Mouse (Mus musculus) liver, embryonic 12.5 days (tissue): ENCODE results near the gene Clba1. TPM values are rescaled to one million over a fixed set of nuclear protein-coding genes. Genes with fewer than 3 reads are reported as not detected.
"Not testable (repeated sequence)": the region's sequence is repeated elsewhere in the genome, so short reads cannot be mapped to it uniquely, and the experiment has no call there.

Experiments
- ATAC-seq: fragments of 200-750 bp; cut with Nextera tagmentation; 2 replicates; pipeline ENCODE4 v1.8.0; 2017; ENCODE audit warnings: moderate number of reproducible peaks, mild to moderate bottlenecking, moderate library complexity
- H3K27ac ChIP-seq: fragments of 300-500 bp; sonication (generic); 2 replicates; pipeline ENCODE4 v1.5.1; 2016; ENCODE audit warnings: mild to moderate bottlenecking
- H3K27me3 ChIP-seq: fragments of 300-500 bp; sonication (generic); replicated peaks from 2 replicates; pipeline ENCODE4 v1.6.1; 2016; ENCODE audit warnings: mild to moderate bottlenecking, moderate library complexity
- H3K36me3 ChIP-seq: fragments of 300-500 bp; sonication (generic); 2 replicates; pipeline ENCODE4 v1.6.1; 2016; ENCODE audit warnings: mild to moderate bottlenecking, moderate library complexity
- H3K4me1 ChIP-seq: fragments of 300-500 bp; sonication (generic); 2 replicates; pipeline ENCODE4 v1.6.1; 2016
- H3K4me2 ChIP-seq: fragments of 300-500 bp; sonication (generic); 2 replicates; pipeline ENCODE4 v1.6.1; 2016; ENCODE audit warnings: mild to moderate bottlenecking, moderate library complexity
- H3K4me3 ChIP-seq: fragments of 300-500 bp; sonication (generic); 2 replicates; pipeline ENCODE4 v1.5.1; 2016; ENCODE audit warnings: mild to moderate bottlenecking, moderate library complexity
- H3K9ac ChIP-seq: fragments of 300-500 bp; sonication (generic); 2 replicates; pipeline ENCODE4 v1.6.1; 2016; ENCODE audit warnings: mild to moderate bottlenecking, moderate library complexity
- H3K9me3 ChIP-seq: fragments of 300-500 bp; sonication (generic); replicated peaks from 2 replicates; pipeline ENCODE4 v1.6.1; 2016; ENCODE audit warnings: mild to moderate bottlenecking, moderate library complexity
- WGBS: fragments of 180-500 bp; shearing (Covaris S2); methylation state at CpG from one replicate; pipeline ENCODE4 v1.1.7; 2016; ENCODE audit not compliant: insufficient replicate concordance; 5-methylcytosine and 5-hydroxymethylcytosine counted together
- polyA plus RNA-seq: library from polyadenylated mRNA; unstranded; fragments of >200 nt; fragmentation: Nextera tagmentation; extraction: Ambion mirVana; gene quantifications from 2 replicates; pipeline ENCODE4 v1.2.1, GENCODE M21; 2016

Gene Clba1
- polyA plus RNA-seq, 1 experiment from 2014 or later: 1.2 TPM

DNA sequence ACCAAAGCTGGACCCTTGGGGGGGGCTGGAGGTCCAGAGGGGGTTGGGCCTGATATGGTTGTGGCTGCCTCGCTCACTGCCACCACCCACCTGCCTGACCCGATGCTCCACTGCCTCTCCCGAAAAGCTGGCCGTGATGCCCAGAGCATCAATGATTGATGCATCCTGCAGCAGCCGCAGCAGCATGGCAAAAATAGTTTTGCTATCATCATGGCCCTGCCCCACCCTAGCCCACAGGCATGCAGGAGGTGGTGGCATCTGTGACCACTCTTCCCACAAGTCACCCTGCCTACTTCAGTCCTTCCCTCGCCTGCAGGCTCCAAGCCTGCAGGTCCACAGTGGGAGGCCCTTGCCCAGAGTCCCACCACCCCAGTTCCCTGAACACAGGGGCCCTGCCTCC, 2.7 kb upstream of the Clba1 start:
- Histone ChIP-seq H3K27me3 (peaks cover 99% of the 10 kb centered on the region), H3K9me3 (no peaks in the 10 kb centered on the region), H3K4me1 (peaks cover 27% of the 10 kb centered on the region), H3K36me3 (no peaks in the 10 kb centered on the region), H3K9ac (no peak overlapping the region), H3K4me2 (no peak overlapping the region), H3K4me3 (no peak overlapping the region), H3K27ac (no peak overlapping the region)
- ATAC-seq: no peak
- 41% methylated on average over 6 of the region's 6 CpGs for WGBS

- 73% methylated on average over 4 of the region's 4 CpGs for WGBS
- Histone ChIP-seq H3K9me3 (no peaks in the 10 kb centered on the region), H3K9ac (no peak overlapping the region), H3K36me3 (no peaks in the 10 kb centered on the region), H3K4me1 (peaks cover 20% of the 10 kb centered on the region), H3K27ac (no peak overlapping the region), H3K4me3 (no peak overlapping the region), H3K4me2 (no peak overlapping the region), H3K27me3 (peaks cover 87% of the 10 kb centered on the region)
- no peak for ATAC-seq
Measured at GRCm38 (mm10) chr12:112807796-112808195, 941 bp upstream of the Clba1 start.

DNA sequence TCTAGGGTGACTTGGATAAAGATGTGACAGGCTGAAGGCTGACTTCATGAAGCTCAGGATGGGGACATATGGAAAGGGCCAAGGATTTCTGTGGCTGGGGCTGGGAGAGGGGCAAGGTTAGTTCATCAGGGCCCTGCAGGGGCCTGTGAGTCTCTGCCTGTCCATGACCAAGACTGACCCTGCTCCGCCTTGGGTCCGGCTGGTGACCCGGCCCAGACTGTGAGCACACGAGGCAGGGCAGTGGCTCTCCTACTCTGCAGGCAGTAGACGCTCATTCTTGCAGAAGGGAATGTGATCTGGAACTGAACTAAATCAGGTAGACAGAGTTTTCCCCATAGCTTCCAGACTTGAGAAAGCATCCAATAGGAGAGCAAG, 538 bp upstream of the Clba1 start:
- H3K36me3 ChIP-seq: no peaks in the 10 kb centered on the region
- ATAC-seq: peak; percentile 1; the same call in 1 of the 2 replicates
- peak overlapping the region; percentile 89 for H3K4me2 ChIP-seq
- no peak overlapping the region for H3K27ac ChIP-seq
- H3K27me3 ChIP-seq: peaks cover 83% of the 10 kb centered on the region
- 68% methylated on average over 5 of the region's 5 CpGs for WGBS
- H3K4me3 ChIP-seq: peak overlapping the region; percentile 62
- no peak overlapping the region for H3K9ac ChIP-seq
- no peaks in the 10 kb centered on the region for H3K9me3 ChIP-seq
- H3K4me1 ChIP-seq: peaks cover 20% of the 10 kb centered on the region

- H3K27ac ChIP-seq: no peak overlapping the region
- peak overlapping the region; percentile 62 for H3K4me3 ChIP-seq
- H3K9ac ChIP-seq: peak overlapping the region; percentile 61; the same call in 1 of the 2 replicates
- ATAC-seq: no peak
- peaks cover 20% of the 10 kb centered on the region for H3K4me1 ChIP-seq
- no peaks in the 10 kb centered on the region for H3K9me3 ChIP-seq
- H3K36me3 ChIP-seq: no peaks in the 10 kb centered on the region
- H3K4me2 ChIP-seq: peak overlapping the region; percentile 89
- peaks cover 68% of the 10 kb centered on the region for H3K27me3 ChIP-seq
- 16% methylated on average over 8 of the region's 8 CpGs for WGBS
Measured at GRCm38 (mm10) chr12:112809641-112810040, 904 bp downstream of the Clba1 start.

- Histone ChIP-seq H3K4me3 (0 out of 2 replicates have a peak overlapping the region, but pooled peaks have one; percentile 62), H3K4me1 (peaks cover 20% of the 10 kb centered on the region)
- 57% methylated on average over 19 of the region's 19 CpGs for WGBS
Measured at GRCm38 (mm10) chr12:112810092-112810885, 1.6 kb downstream of the Clba1 start.

DNA sequence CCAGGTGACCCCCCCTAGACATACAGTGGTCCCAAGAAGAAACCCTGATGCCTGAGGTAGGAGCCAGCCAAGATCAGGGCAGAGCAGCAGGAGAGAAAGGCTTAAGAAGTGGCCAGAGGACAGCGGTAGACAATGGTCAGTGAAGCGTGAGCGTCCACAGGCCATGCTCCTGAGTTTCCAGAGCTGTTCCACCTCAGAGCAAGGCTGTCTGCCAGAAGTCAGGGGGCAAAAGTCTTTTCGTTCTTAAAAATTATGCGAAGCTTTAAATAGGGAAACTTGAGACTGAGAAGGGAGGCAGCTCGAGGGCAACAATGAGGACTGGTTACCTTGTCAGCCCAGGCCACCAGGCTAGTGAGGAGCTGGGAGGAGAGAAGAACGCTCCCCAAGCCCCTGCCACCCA, 4.6 kb downstream of the Clba1 start:
- WGBS: 85% methylated on average over 7 of the region's 7 CpGs
- ATAC-seq: no peak
- H3K4me2 ChIP-seq: no peak overlapping the region
- H3K27ac ChIP-seq: no peak overlapping the region
- no peak overlapping the region for H3K4me3 ChIP-seq
- peaks cover 36% of the 10 kb centered on the region for H3K36me3 ChIP-seq
- H3K9ac ChIP-seq: no peak overlapping the region
- H3K4me1 ChIP-seq: peaks cover 18% of the 10 kb centered on the region
- peaks cover 32% of the 10 kb centered on the region for H3K27me3 ChIP-seq
- H3K9me3 ChIP-seq: no peaks in the 10 kb centered on the region

More at GRCm38 (mm10) chr12:112810092-112810885, 1.6 kb downstream of the Clba1 start:
- H3K9me3 ChIP-seq: no peaks in the 10 kb centered on the region
- no peak overlapping the region for H3K9ac ChIP-seq
- no peak overlapping the region for H3K27ac ChIP-seq
- no peak for ATAC-seq
- peak overlapping the region; percentile 89 for H3K4me2 ChIP-seq
- peaks cover 62% of the 10 kb centered on the region for H3K27me3 ChIP-seq
- peaks cover 5% of the 10 kb centered on the region for H3K36me3 ChIP-seq

GRCm38 (mm10) chr12:112814682-112815470, 6.1 kb downstream of the Clba1 start:
- Histone ChIP-seq H3K4me2 (no peak overlapping the region), H3K27me3 (peaks cover 17% of the 10 kb centered on the region), H3K4me3 (no peak overlapping the region), H3K27ac (no peak overlapping the region), H3K9ac (no peak overlapping the region), H3K9me3 (no peaks in the 10 kb centered on the region), H3K36me3 (peaks cover 51% of the 10 kb centered on the region), H3K4me1 (peaks cover 3% of the 10 kb centered on the region)
- ATAC-seq: no peak
- WGBS: 78% methylated on average over 14 of the region's 14 CpGs

- 57% methylated on average over 4 of the region's 4 CpGs for WGBS
- peaks cover 9% of the 10 kb centered on the region for H3K4me1 ChIP-seq
- H3K36me3 ChIP-seq: peaks cover 65% of the 10 kb centered on the region
- H3K27me3 ChIP-seq: peaks cover 3% of the 10 kb centered on the region
- no peak for ATAC-seq
- no peak overlapping the region for H3K4me2 ChIP-seq
- no peaks in the 10 kb centered on the region for H3K9me3 ChIP-seq
- no peak overlapping the region for H3K4me3 ChIP-seq
- no peak overlapping the region for H3K9ac ChIP-seq
- no peak overlapping the region for H3K27ac ChIP-seq
Measured at GRCm38 (mm10) chr12:112816294-112816693, 7.6 kb downstream of the Clba1 start.

DNA sequence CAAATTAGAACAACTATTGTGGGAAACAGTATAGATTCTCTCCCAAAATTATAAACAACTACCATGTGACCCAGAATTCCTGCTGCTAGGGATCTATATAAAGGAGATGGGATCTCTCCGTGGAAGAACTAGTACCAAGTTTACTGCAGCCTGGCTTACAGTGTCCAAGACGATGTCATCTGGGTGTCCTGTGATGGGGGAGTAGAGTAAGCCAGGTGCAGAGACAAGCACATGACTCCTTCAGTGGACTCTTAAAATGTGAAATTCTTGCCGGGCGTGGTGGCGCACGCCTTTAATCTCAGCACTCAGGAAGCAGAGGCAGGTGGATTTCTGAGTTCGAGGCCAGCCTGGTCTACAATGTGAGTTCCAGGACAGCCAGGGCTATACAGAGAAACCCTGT, 8.1 kb downstream of the Clba1 start:
- not testable (repeated sequence) for ATAC-seq, H3K27ac ChIP-seq, H3K4me2 ChIP-seq, H3K27me3 ChIP-seq, H3K4me3 ChIP-seq, H3K9ac ChIP-seq, H3K9me3 ChIP-seq
- Histone ChIP-seq H3K36me3 (peaks cover 71% of the 10 kb centered on the region), H3K4me1 (peaks cover 15% of the 10 kb centered on the region)
- 76% methylated on average over 7 of the region's 7 CpGs for WGBS

GRCm38 (mm10) chr12:112819057-112819662, 10.4 kb downstream of the Clba1 start:
- H3K9ac ChIP-seq: no peak overlapping the region
- H3K4me2 ChIP-seq: no peak overlapping the region
- no peaks in the 10 kb centered on the region for H3K27me3 ChIP-seq
- ATAC-seq: no peak
- 87% methylated on average over 8 of the region's 8 CpGs for WGBS
- H3K9me3 ChIP-seq: no peaks in the 10 kb centered on the region
- H3K27ac ChIP-seq: no peak overlapping the region
- H3K36me3 ChIP-seq: peaks cover 92% of the 10 kb centered on the region
- H3K4me1 ChIP-seq: peaks cover 38% of the 10 kb centered on the region
- no peak overlapping the region for H3K4me3 ChIP-seq

GRCm38 (mm10) chr12:112820401-112820999, 11.8 kb downstream of the Clba1 start:
- no peak overlapping the region for H3K9ac ChIP-seq
- H3K36me3 ChIP-seq: peaks cover 97% of the 10 kb centered on the region
- H3K4me3 ChIP-seq: no peak overlapping the region
- H3K4me1 ChIP-seq: peaks cover 51% of the 10 kb centered on the region
- 81% methylated on average over 12 of the region's 12 CpGs for WGBS
- H3K4me2 ChIP-seq: no peak overlapping the region
- no peaks in the 10 kb centered on the region for H3K9me3 ChIP-seq
- no peak for ATAC-seq
- no peak overlapping the region for H3K27ac ChIP-seq
- H3K27me3 ChIP-seq: no peaks in the 10 kb centered on the region
